ENCODE assay signal across 30 mouse cellular contexts in the genomic region with DNA sequence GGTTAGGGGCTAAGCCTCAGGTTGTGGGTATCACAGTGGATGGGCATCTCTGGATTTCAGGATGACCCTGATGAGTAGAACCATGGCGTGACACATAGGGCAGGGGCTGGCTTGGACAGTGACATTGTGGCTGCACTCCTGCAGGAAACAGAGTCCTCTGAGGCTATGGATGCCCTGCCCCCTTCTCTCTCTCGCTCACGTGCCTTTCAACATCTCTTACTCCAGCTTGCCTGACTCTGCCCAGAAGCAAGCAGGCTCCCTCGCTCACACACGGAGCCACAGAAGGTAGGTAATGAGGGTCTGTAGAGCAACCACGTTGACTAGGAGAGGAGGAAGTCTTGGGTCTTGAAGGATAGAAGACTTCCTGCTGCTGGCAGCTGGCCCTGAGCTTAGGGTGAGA. TPM values are rescaled to one million over a fixed set of nuclear protein-coding genes. Genes with fewer than 3 reads are reported as not detected.
A peak's percentile ranks its signal among the peaks of the same experiment; 100 is the strongest.
DNase-seq lines count a peak whose midpoint lies in the region; ATAC-seq and TF ChIP-seq lines count a peak whose summit lies in the region.
"Had no signal": no experiment of that assay in that cellular context is flagged by ENCODE, and none has a peak within 500 bp of the region (broad histone marks: within the 10 kb centered on the region; RNA-seq: fewer than 3 reads in every experiment).

No protein-coding gene starts in this region.

- no peaks in the 10 kb centered on the region for H3K36me3 ChIP-seq in heart, embryonic 13.5 days
- no peaks in the 10 kb centered on the region for H3K36me3 ChIP-seq in heart, adult 2 months (ENCODE audit: control insufficient read depth, insufficient read depth, low read length)
- no peaks in the 10 kb centered on the region for H3K36me3 ChIP-seq in lung, embryonic 14.5 days (ENCODE audit: insufficient read depth)
- no peaks in the 10 kb centered on the region for H3K36me3 ChIP-seq in lung, postnatal 0 days (ENCODE audit: insufficient read depth, low read length)
- no peaks in the 10 kb centered on the region for H3K36me3 ChIP-seq in ES-Bruce4 (ENCODE audit: control insufficient read depth, insufficient read depth, low read length, poor library complexity, severe bottlenecking)
- H3K36me3 ChIP-seq in stomach, embryonic 14.5 days (ENCODE audit: control insufficient read depth, insufficient read depth, low read length), result no peaks in the 10 kb centered on the region
- no peaks in the 10 kb centered on the region for H3K36me3 ChIP-seq in forebrain, embryonic 10.5 days (replicated peaks)
- H3K36me3 ChIP-seq: forebrain, embryonic 12.5 days; hindbrain, embryonic 15.5 days; liver, embryonic 13.5 days; midbrain, embryonic 15.5 days; neural tube, embryonic 12.5 days had no signal

- intact Hi-C loops in heart, adult 2 months (cut with DNase I), result no loop called here

- H3K4me2 ChIP-seq in heart, embryonic 13.5 days, result 0 out of 2 replicates have a peak overlapping the region, but pooled peaks have one; percentile 3
- 0 out of 2 replicates have a peak overlapping the region, but pooled peaks have one; percentile 33 for H3K4me2 ChIP-seq in lung, embryonic 14.5 days
- H3K4me2 ChIP-seq in lung, postnatal 0 days (replicated peaks; ENCODE audit: low read depth, low read length), result no peak overlapping the region
- H3K4me2 ChIP-seq in stomach, embryonic 14.5 days (replicated peaks; ENCODE audit: low read depth, low read length), result no peak overlapping the region
- H3K4me2 ChIP-seq: forebrain, embryonic 12.5 days; hindbrain, embryonic 15.5 days; liver, embryonic 13.5 days; midbrain, embryonic 15.5 days; neural tube, embryonic 12.5 days had no signal

- 17% methylated on average over 6 of the region's 6 CpGs for WGBS in heart, embryonic 13.5 days
- WGBS in heart, adult 2 months, result 39% methylated on average over 6 of the region's 6 CpGs
- WGBS in lung, embryonic 14.5 days, result 49% methylated on average over 6 of the region's 6 CpGs
- 43% methylated on average over 6 of the region's 6 CpGs for WGBS in lung, postnatal 0 days
- WGBS in stomach, embryonic 14.5 days, result 55% methylated on average over 6 of the region's 6 CpGs
- WGBS in forebrain, embryonic 10.5 days, result 67% methylated on average over 6 of the region's 6 CpGs

- H3K9ac ChIP-seq in heart, embryonic 13.5 days, result 0 out of 2 replicates have a peak overlapping the region, but pooled peaks have one; percentile 42
- H3K9ac ChIP-seq in heart, adult 2 months (ENCODE audit: low read depth, low read length), result no peak overlapping the region
- no peak overlapping the region for H3K9ac ChIP-seq in lung, embryonic 14.5 days
- H3K9ac ChIP-seq in lung, postnatal 0 days (replicated peaks; ENCODE audit: low read depth), result no peak overlapping the region
- 0 out of 2 replicates have a peak overlapping the region, but pooled peaks have one; percentile 4 for H3K9ac ChIP-seq in ES-Bruce4 (ENCODE audit: low read depth, poor library complexity, severe bottlenecking)
- H3K9ac ChIP-seq in stomach, embryonic 14.5 days (replicated peaks; ENCODE audit: low read depth, low read length), result no peak overlapping the region
- H3K9ac ChIP-seq: forebrain, embryonic 12.5 days; hindbrain, embryonic 15.5 days; liver, embryonic 13.5 days; midbrain, embryonic 15.5 days; neural tube, embryonic 12.5 days had no signal

- no peak overlapping the region for H3K4me3 ChIP-seq in heart, embryonic 13.5 days
- H3K4me3 ChIP-seq in heart, adult 2 months, result no peak overlapping the region
- no peak overlapping the region for H3K4me3 ChIP-seq in lung, embryonic 14.5 days (ENCODE audit: low read depth, low read length)
- no peak overlapping the region for H3K4me3 ChIP-seq in lung, postnatal 0 days (ENCODE audit: low read depth, low read length)
- H3K4me3 ChIP-seq in ES-Bruce4 (ENCODE audit: low read depth, low read length), result peak overlapping the region; percentile 35
- no peak overlapping the region for H3K4me3 ChIP-seq in stomach, embryonic 14.5 days (ENCODE audit: low read depth, low read length)
- no peak overlapping the region for H3K4me3 ChIP-seq in layer of hippocampus, adult 2 months
- H3K4me3 ChIP-seq in forebrain, embryonic 10.5 days, result no peak overlapping the region
- H3K4me3 ChIP-seq: forebrain, embryonic 12.5 days; gastrocnemius, adult 2 months; hindbrain, embryonic 15.5 days; left cerebral cortex, adult 2 months; liver, embryonic 13.5 days; midbrain, embryonic 15.5 days; neural tube, embryonic 12.5 days had no signal

- no peaks in the 10 kb centered on the region for H3K79me2 ChIP-seq in heart, adult 2 months (replicated peaks; ENCODE audit: control insufficient read depth, insufficient read depth, low read length)

- H3K27me3 ChIP-seq in heart, embryonic 13.5 days (replicated peaks), result no peaks in the 10 kb centered on the region
- H3K27me3 ChIP-seq in heart, adult 2 months (ENCODE audit: control insufficient read depth, insufficient read depth, low read length), result no peaks in the 10 kb centered on the region
- H3K27me3 ChIP-seq in lung, embryonic 14.5 days (ENCODE audit: insufficient read depth, low read length), result no peaks in the 10 kb centered on the region
- no peaks in the 10 kb centered on the region for H3K27me3 ChIP-seq in lung, postnatal 0 days (replicated peaks; ENCODE audit: insufficient read depth, low read length)
- H3K27me3 ChIP-seq in ES-Bruce4 (ENCODE audit: control insufficient read depth, insufficient read depth, low read length, poor library complexity, severe bottlenecking), result no peaks in the 10 kb centered on the region
- no peaks in the 10 kb centered on the region for H3K27me3 ChIP-seq in stomach, embryonic 14.5 days (ENCODE audit: control insufficient read depth, insufficient read depth, low read length)
- peaks cover 13% of the 10 kb centered on the region for H3K27me3 ChIP-seq in forebrain, embryonic 10.5 days (ENCODE audit: poor library complexity, severe bottlenecking)
- H3K27me3 ChIP-seq: hindbrain, embryonic 15.5 days; midbrain, embryonic 15.5 days; neural tube, embryonic 12.5 days had no signal

- DNase-seq in heart, adult 2 months, result no peak
- no peak for DNase-seq in lung, embryonic 14.5 days
- DNase-seq in lung, postnatal 0 days (ENCODE audit: low spot score), result no peak
- DNase-seq in layer of hippocampus, adult 2 months (ENCODE audit: low spot score in 2 of 2), result no peak
- DNase-seq in forebrain, embryonic 10.5 days (ENCODE audit: extremely low spot score, low spot score), result no peak
- DNase-seq: adrenal gland, adult 8-10 months; cerebellum, adult 11-12 months; cerebellum, postnatal 10 days; gastrocnemius, adult 2 months; heart, postnatal 4 days; layer of hippocampus, adult 9-11 months; liver, embryonic 13.5 days; right cerebral cortex, postnatal 14 days; spleen, adult 18-20 months; thymus, adult 18-20 months; thymus, postnatal 36 days had no signal

- no peak for TF ChIP-seq POLR2A in heart, adult 2 months (IDR thresholded peaks at IDR 0.05; ENCODE audit: insufficient read depth, low read depth, low read length)
- TF ChIP-seq POLR2A in ES-Bruce4 (IDR thresholded peaks at IDR 0.05; ENCODE audit: insufficient read depth, low read length), result no peak

- TF ChIP-seq EP300 in heart, adult 2 months (IDR thresholded peaks at IDR 0.05; ENCODE audit: insufficient read depth, low read depth, low read length), result no peak
- no peak for TF ChIP-seq EP300 in lung, postnatal 0 days (IDR thresholded peaks at IDR 0.05)
- TF ChIP-seq EP300 in ES-Bruce4 (IDR thresholded peaks at IDR 0.05; ENCODE audit: insufficient read depth, low read depth, low read length), result peak; percentile 54; the same call in 1 of the 2 replicates

- H3K27ac ChIP-seq in heart, embryonic 13.5 days (replicated peaks), result no peak overlapping the region
- no peak overlapping the region for H3K27ac ChIP-seq in heart, adult 2 months
- H3K27ac ChIP-seq in lung, embryonic 14.5 days (ENCODE audit: low read depth), result peak overlapping the region; percentile 72; the same call in 1 of the 2 replicates
- H3K27ac ChIP-seq in lung, postnatal 0 days (ENCODE audit: low read length), result no peak overlapping the region
- H3K27ac ChIP-seq in ES-Bruce4 (ENCODE audit: insufficient read depth, low read length), result peak overlapping the region; percentile 39; the same call in 1 of the 2 replicates
- H3K27ac ChIP-seq in stomach, embryonic 14.5 days (ENCODE audit: low read length), result peak overlapping the region; percentile 62; the same call in 1 of the 2 replicates
- H3K27ac ChIP-seq in layer of hippocampus, adult 2 months, result no peak overlapping the region
- no peak overlapping the region for H3K27ac ChIP-seq in forebrain, embryonic 10.5 days
- H3K27ac ChIP-seq: forebrain, embryonic 12.5 days; hindbrain, embryonic 15.5 days; left cerebral cortex, adult 2 months; liver, embryonic 13.5 days; midbrain, embryonic 15.5 days; neural tube, embryonic 12.5 days had no signal

- ATAC-seq in heart, embryonic 13.5 days (ENCODE audit: extremely low read depth, insufficient number of reproducible peaks, low FRiP score, low TSS enrichment), result no peak
- no peak for ATAC-seq in lung, embryonic 14.5 days (ENCODE audit: insufficient read depth)
- ATAC-seq in lung, postnatal 0 days, result no peak
- ATAC-seq in stomach, embryonic 14.5 days (ENCODE audit: insufficient number of reproducible peaks, insufficient read depth, low FRiP score, low read depth), result no peak
- ATAC-seq: midbrain, embryonic 15.5 days had no signal

- H3K4me1 ChIP-seq in heart, embryonic 13.5 days, result peaks cover 29% of the 10 kb centered on the region
- peaks cover 2% of the 10 kb centered on the region; the same call in 1 of the 2 replicates for H3K4me1 ChIP-seq in heart, adult 2 months (ENCODE audit: control insufficient read depth, insufficient read depth, low read length)
- H3K4me1 ChIP-seq in lung, embryonic 14.5 days (ENCODE audit: insufficient read depth), result peaks cover 26% of the 10 kb centered on the region
- peaks cover 6% of the 10 kb centered on the region; the same call in 1 of the 2 replicates for H3K4me1 ChIP-seq in lung, postnatal 0 days (ENCODE audit: insufficient read depth, low read depth, low read length)
- peaks cover 26% of the 10 kb centered on the region for H3K4me1 ChIP-seq in ES-Bruce4 (ENCODE audit: control insufficient read depth, insufficient read depth, low read length)
- H3K4me1 ChIP-seq in stomach, embryonic 14.5 days (ENCODE audit: control insufficient read depth, insufficient read depth, low read length), result peaks cover 10% of the 10 kb centered on the region; the same call in 1 of the 2 replicates
- H3K4me1 ChIP-seq in forebrain, embryonic 10.5 days, result peaks cover 14% of the 10 kb centered on the region
- H3K4me1 ChIP-seq: forebrain, embryonic 12.5 days; hindbrain, embryonic 15.5 days; midbrain, embryonic 15.5 days; neural tube, embryonic 12.5 days had no signal

- no peak for TF ChIP-seq CTCF in heart, adult 2 months (IDR thresholded peaks at IDR 0.05)
- no peak for TF ChIP-seq CTCF in lung, embryonic 14.5 days (IDR thresholded peaks at IDR 0.05; ENCODE audit: low read depth)
- no peak for TF ChIP-seq CTCF in lung, postnatal 0 days (IDR thresholded peaks at IDR 0.05)
- no peak for TF ChIP-seq CTCF in ES-Bruce4 (IDR thresholded peaks at IDR 0.05; ENCODE audit: low read depth, low read length)
- no peak for TF ChIP-seq CTCF in layer of hippocampus, adult 2 months (conservative IDR thresholded peaks at IDR 0.05)

- H3K9me3 ChIP-seq in heart, embryonic 13.5 days, result no peaks in the 10 kb centered on the region
- H3K9me3 ChIP-seq in lung, embryonic 14.5 days (ENCODE audit: low read depth, low read length), result no peaks in the 10 kb centered on the region
- no peaks in the 10 kb centered on the region for H3K9me3 ChIP-seq in lung, postnatal 0 days (ENCODE audit: low read length)
- no peaks in the 10 kb centered on the region for H3K9me3 ChIP-seq in ES-Bruce4 (replicated peaks; ENCODE audit: control insufficient read depth, insufficient read depth, low read length, poor library complexity, severe bottlenecking)
- no peaks in the 10 kb centered on the region for H3K9me3 ChIP-seq in stomach, embryonic 14.5 days (ENCODE audit: control insufficient read depth, low read depth, low read length)
- H3K9me3 ChIP-seq in forebrain, embryonic 10.5 days, result no peaks in the 10 kb centered on the region
- H3K9me3 ChIP-seq: forebrain, embryonic 12.5 days; hindbrain, embryonic 15.5 days; liver, embryonic 13.5 days; midbrain, embryonic 15.5 days; neural tube, embryonic 12.5 days had no signal

RNA-seq across cellular contexts. Expression of a gene that starts 0.8 kb away (rescaled TPM):
- 0.05 and 0.08 TPM in 2 replicates for polyA plus RNA-seq in heart, embryonic 13.5 days (2015; fragmentation: Nextera tagmentation; extraction: Ambion mirVana)
- not detected for total RNA-seq in heart, adult 2 months (2021)
- not detected in 2 replicates for polyA plus RNA-seq in heart, adult 2 months (2012; rRNA removed)
- polyA plus RNA-seq in lung, embryonic 14.5 days (2014; fragmentation: Nextera tagmentation; extraction: Ambion mirVana), result 1.9 and 2.3 TPM in 2 replicates
- polyA plus RNA-seq in lung, postnatal 0 days (2015; fragmentation: Nextera tagmentation; extraction: Ambion mirVana), result 0.20 and 0.46 TPM in 2 replicates
- 1.7 and 1.8 TPM in 2 replicates for polyA plus RNA-seq in ES-Bruce4 (2011; ENCODE audit: insufficient read depth, insufficient read length, low read depth, missing spikeins)
- 3.1 TPM in 2 replicates for polyA plus RNA-seq in stomach, embryonic 14.5 days (2014; fragmentation: Nextera tagmentation; extraction: Ambion mirVana)
- not detected for total RNA-seq in layer of hippocampus, adult 2 months (2021)
- polyA plus RNA-seq in forebrain, embryonic 10.5 days (2016; fragmentation: Nextera tagmentation; extraction: Ambion mirVana), result 0.32 and 0.35 TPM in 2 replicates
- total RNA-seq: adrenal gland, adult 8-10 months; gastrocnemius, adult 2 months; gastrocnemius, postnatal 4 days; heart, postnatal 4 days; left cerebral cortex, adult 2 months; left cerebral cortex, postnatal 36 days; megakaryocyte progenitor cell, adult 5-6 weeks; MEL had no signal
- polyA plus RNA-seq: cortical plate, adult 2 months; heart, embryonic 14.5 days; hindbrain, embryonic 15.5 days; liver, embryonic 13.5 days; midbrain, embryonic 15.5 days had no signal

RNA-seq across cellular contexts. Expression of a gene that starts 17.2 kb away (rescaled TPM):
- polyA plus RNA-seq in heart, embryonic 13.5 days (2015; fragmentation: Nextera tagmentation; extraction: Ambion mirVana), result 9.0 and 9.3 TPM in 2 replicates
- total RNA-seq in heart, adult 2 months (2021), result 10 to 100 TPM; 11.2 to 14.3 TPM
- 17.6 and 26.7 TPM in 2 replicates for polyA plus RNA-seq in heart, adult 2 months (2012; rRNA removed)
- polyA plus RNA-seq in lung, embryonic 14.5 days (2014; fragmentation: Nextera tagmentation; extraction: Ambion mirVana), result 24.0 and 25.6 TPM in 2 replicates
- 15.5 and 16.1 TPM in 2 replicates for polyA plus RNA-seq in lung, postnatal 0 days (2015; fragmentation: Nextera tagmentation; extraction: Ambion mirVana)
- polyA plus RNA-seq in ES-Bruce4 (2011; ENCODE audit: insufficient read depth, insufficient read length, low read depth, missing spikeins), result 13.2 and 14.5 TPM in 2 replicates
- polyA plus RNA-seq in stomach, embryonic 14.5 days (2014; fragmentation: Nextera tagmentation; extraction: Ambion mirVana), result 15.5 and 20.4 TPM in 2 replicates
- 10 to 100 TPM; 31.6 to 37.5 TPM for total RNA-seq in layer of hippocampus, adult 2 months (2021)
- 9.2 and 12.0 TPM in 2 replicates for polyA plus RNA-seq in forebrain, embryonic 10.5 days (2016; fragmentation: Nextera tagmentation; extraction: Ambion mirVana)

RNA-seq across cellular contexts. Expression of a gene that starts 33.3 kb away (rescaled TPM):
- 332 and 351 TPM in 2 replicates for polyA plus RNA-seq in heart, embryonic 13.5 days (2015; fragmentation: Nextera tagmentation; extraction: Ambion mirVana)
- total RNA-seq in heart, adult 2 months (2021), result 100 to 1,000 TPM; 506 to 570 TPM
- polyA plus RNA-seq in heart, adult 2 months (2012; rRNA removed), result 991 and 1,183 TPM in 2 replicates
- polyA plus RNA-seq in lung, embryonic 14.5 days (2014; fragmentation: Nextera tagmentation; extraction: Ambion mirVana), result 630 and 724 TPM in 2 replicates
- 418 and 453 TPM in 2 replicates for polyA plus RNA-seq in lung, postnatal 0 days (2015; fragmentation: Nextera tagmentation; extraction: Ambion mirVana)
- polyA plus RNA-seq in ES-Bruce4 (2011; ENCODE audit: insufficient read depth, insufficient read length, low read depth, missing spikeins), result 1,612 and 1,632 TPM in 2 replicates
- polyA plus RNA-seq in stomach, embryonic 14.5 days (2014; fragmentation: Nextera tagmentation; extraction: Ambion mirVana), result 734 and 745 TPM in 2 replicates
- 100 to 1,000 TPM; 713 to 738 TPM for total RNA-seq in layer of hippocampus, adult 2 months (2021)
- 560 and 577 TPM in 2 replicates for polyA plus RNA-seq in forebrain, embryonic 10.5 days (2016; fragmentation: Nextera tagmentation; extraction: Ambion mirVana)

RNA-seq across cellular contexts. Expression of a gene that starts 44.0 kb away (rescaled TPM):
- polyA plus RNA-seq in heart, embryonic 13.5 days (2015; fragmentation: Nextera tagmentation; extraction: Ambion mirVana), result 11.8 and 14.7 TPM in 2 replicates
- under 1 TPM; 0.63 to 0.89 TPM for total RNA-seq in heart, adult 2 months (2021)
- 1.1 TPM in 2 replicates for polyA plus RNA-seq in heart, adult 2 months (2012; rRNA removed)
- polyA plus RNA-seq in lung, embryonic 14.5 days (2014; fragmentation: Nextera tagmentation; extraction: Ambion mirVana), result 37.4 and 42.7 TPM in 2 replicates
- 10.4 and 11.4 TPM in 2 replicates for polyA plus RNA-seq in lung, postnatal 0 days (2015; fragmentation: Nextera tagmentation; extraction: Ambion mirVana)
- polyA plus RNA-seq in ES-Bruce4 (2011; ENCODE audit: insufficient read depth, insufficient read length, low read depth, missing spikeins), result 0.53 TPM in 1 of 2 replicates, not detected in the other
- polyA plus RNA-seq in stomach, embryonic 14.5 days (2014; fragmentation: Nextera tagmentation; extraction: Ambion mirVana), result 4.9 and 5.4 TPM in 2 replicates
- total RNA-seq in layer of hippocampus, adult 2 months (2021), result not detected
- 0.15 TPM in 1 of 2 replicates, not detected in the other for polyA plus RNA-seq in forebrain, embryonic 10.5 days (2016; fragmentation: Nextera tagmentation; extraction: Ambion mirVana)
- total RNA-seq: gastrocnemius, adult 2 months; left cerebral cortex, adult 2 months; left cerebral cortex, postnatal 36 days; megakaryocyte progenitor cell, adult 5-6 weeks; MEL had no signal
- polyA plus RNA-seq: cortical plate, adult 2 months; forebrain, embryonic 12.5 days; hindbrain, embryonic 15.5 days; midbrain, embryonic 15.5 days; neural tube, embryonic 12.5 days had no signal

Comparison
In these comparisons a context has a peak if more than half of its experiments do, and no peak if none do; other contexts are left out.
1. H3K27ac ChIP-seq: peak in lung, embryonic 14.5 days (single experiment), ES-Bruce4 (single experiment) and stomach, embryonic 14.5 days (single experiment); none in heart, embryonic 13.5 days (single experiment), heart, adult 2 months (single experiment), lung, postnatal 0 days (single experiment), layer of hippocampus, adult 2 months (single experiment) and forebrain, embryonic 10.5 days (single experiment).
2. H3K4me2 ChIP-seq: peak in heart, embryonic 13.5 days (single experiment) and lung, embryonic 14.5 days (single experiment); none in lung, postnatal 0 days (single experiment) and stomach, embryonic 14.5 days (single experiment).
3. H3K9ac ChIP-seq: peak in heart, embryonic 13.5 days (single experiment) and ES-Bruce4 (single experiment); none in heart, adult 2 months (single experiment), lung, embryonic 14.5 days (single experiment), lung, postnatal 0 days (single experiment) and stomach, embryonic 14.5 days (single experiment).